Comparison of ENCODE assay signal across 11 mouse cellular contexts in genomic region chr2:159096667-159097066, GRCm38 (mm10).
DNase-seq lines count a peak whose midpoint lies in the region; ATAC-seq and TF ChIP-seq lines count a peak whose summit lies in the region.
"Had no signal": no experiment of that assay in that cellular context is flagged by ENCODE, and none has a peak within 500 bp of the region (broad histone marks: within the 10 kb centered on the region; RNA-seq: fewer than 3 reads in every experiment).

No protein-coding gene starts in this region.

- no peak for TF ChIP-seq CTCF in kidney, adult 2 months (conservative IDR thresholded peaks at IDR 0.05; ENCODE audit: insufficient read depth, insufficient read length, low read depth, low read length)

- H3K27me3 ChIP-seq in embryonic facial prominence, embryonic 11.5 days (ENCODE audit: control insufficient read depth, insufficient read depth, low read length) = no peaks in the 10 kb centered on the region
- H3K27me3 ChIP-seq in kidney, adult 2 months (replicated peaks; ENCODE audit: control insufficient read depth, insufficient read depth, low read length) = no peaks in the 10 kb centered on the region
- H3K27me3 ChIP-seq in lung, embryonic 15.5 days = no peaks in the 10 kb centered on the region

- no peak for TF ChIP-seq POLR2A in kidney, adult 2 months (IDR thresholded peaks at IDR 0.05; ENCODE audit: low read depth, low read length)

- H3K27ac ChIP-seq in embryonic facial prominence, embryonic 11.5 days (replicated peaks; ENCODE audit: low read depth, low read length) = no peak overlapping the region
- H3K27ac ChIP-seq in kidney, adult 2 months (ENCODE audit: insufficient read depth, low read depth, low read length) = no peak overlapping the region
- no peak overlapping the region for H3K27ac ChIP-seq in lung, embryonic 15.5 days

- no peak for ATAC-seq in embryonic facial prominence, embryonic 11.5 days (replicated peaks; ENCODE audit: insufficient number of reproducible peaks, low FRiP score, low TSS enrichment, low read depth)
- ATAC-seq in lung, embryonic 15.5 days (ENCODE audit: borderline replicate concordance, extremely low read depth, low FRiP score, low TSS enrichment) = peak; percentile 27; the same call in 1 of the 2 replicates
- no peak for ATAC-seq in megakaryocyte, adult 5-6 weeks (ENCODE audit: poor library complexity, severe bottlenecking)

- DNase-seq in ZHBTc4 (ENCODE audit: low read depth, low spot score) = peak; percentile 51
- peak; percentile 25 for DNase-seq in embryonic facial prominence, embryonic 11.5 days (ENCODE audit: low spot score)
- DNase-seq in kidney, adult 2 months = peak; percentile 13
- DNase-seq in cerebellum, postnatal 14 days = no peak
- DNase-seq in cerebellum, postnatal 25 days = no peak
- DNase-seq in cerebellum, postnatal 10 days = no peak
- DNase-seq: adrenal gland, postnatal 25 days; gastrocnemius, postnatal 14 days had no signal

- H3K9me3 ChIP-seq in embryonic facial prominence, embryonic 11.5 days (replicated peaks; ENCODE audit: control insufficient read depth, low read length) = no peaks in the 10 kb centered on the region
- H3K9me3 ChIP-seq in lung, embryonic 15.5 days = no peaks in the 10 kb centered on the region

- no peak overlapping the region for H3K4me3 ChIP-seq in embryonic facial prominence, embryonic 11.5 days (ENCODE audit: low read depth, low read length)
- H3K4me3 ChIP-seq in kidney, adult 2 months (ENCODE audit: insufficient read depth, low read depth, low read length) = no peak overlapping the region
- no peak overlapping the region for H3K4me3 ChIP-seq in lung, embryonic 15.5 days

- no peak overlapping the region for H3K4me2 ChIP-seq in embryonic facial prominence, embryonic 11.5 days (ENCODE audit: low read depth, low read length)
- H3K4me2 ChIP-seq in lung, embryonic 15.5 days = no peak overlapping the region

- no peak overlapping the region for H3K9ac ChIP-seq in embryonic facial prominence, embryonic 11.5 days (replicated peaks; ENCODE audit: low read length)
- no peak overlapping the region for H3K9ac ChIP-seq in lung, embryonic 15.5 days

- no peaks in the 10 kb centered on the region for H3K4me1 ChIP-seq in embryonic facial prominence, embryonic 11.5 days (ENCODE audit: control insufficient read depth, insufficient read depth, low read length)
- no peaks in the 10 kb centered on the region for H3K4me1 ChIP-seq in kidney, adult 2 months (ENCODE audit: control insufficient read depth, insufficient read depth, low read length)
- H3K4me1 ChIP-seq in lung, embryonic 15.5 days = no peaks in the 10 kb centered on the region

- H3K36me3 ChIP-seq in embryonic facial prominence, embryonic 11.5 days (replicated peaks; ENCODE audit: control insufficient read depth, insufficient read depth, low read depth, low read length) = no peaks in the 10 kb centered on the region
- no peaks in the 10 kb centered on the region for H3K36me3 ChIP-seq in kidney, adult 2 months (ENCODE audit: control insufficient read depth, insufficient read depth, low read length)
- no peaks in the 10 kb centered on the region for H3K36me3 ChIP-seq in lung, embryonic 15.5 days
- H3K36me3 ChIP-seq: G1E had no signal

- WGBS in embryonic facial prominence, embryonic 11.5 days = 41% methylated on average over 2 of the region's 2 CpGs
- 39% methylated on average over 2 of the region's 2 CpGs for WGBS in kidney, adult 2 months
- 41% methylated on average over 2 of the region's 2 CpGs for WGBS in lung, embryonic 15.5 days

Comparison
In these comparisons a context has a peak if more than half of its experiments do, and no peak if none do; other contexts are left out.
1. DNase-seq: peak in ZHBTc4 (single experiment), embryonic facial prominence, embryonic 11.5 days (single experiment) and kidney, adult 2 months (single experiment); none in cerebellum, postnatal 14 days (0 of 2), cerebellum, postnatal 25 days (0 of 2) and cerebellum, postnatal 10 days (0 of 2).